Mouse (Mus musculus): Measurements from ENCODE around the gene Tmem176b. TPM values are rescaled to one million over a fixed set of nuclear protein-coding genes. Genes with fewer than 3 reads are reported as not detected.
"Not testable (repeated sequence)": the region's sequence is repeated elsewhere in the genome, so short reads cannot be mapped to it uniquely, and the experiment has no call there.

The Tmem176b gene
- 10 to 100 TPM; 72.1 to 81.8 TPM for total RNA-seq (2021)

- DNase-seq, result peak; percentile 97
- intact Hi-C loops (cut with DNase I), result loop anchor here (2.0 kb wide), 1 partner anchor 18 kb away; no protein-coding TSS in a partner anchor
These were observed at the start of gene Tmem176b for GRCm38 (mm10) chr6:48840973-48841625. TSS of gene Tmem176b (minus strand) at chr6:48841496.

- intact Hi-C loops (cut with DNase I), result no loop called here
- DNase-seq, result no peak
These were observed 35.3 kb upstream of the Tmem176b start for GRCm38 (mm10) chr6:48876510-48877135.

- intact Hi-C loops (cut with DNase I), result no loop called here
- DNase-seq, result no peak
These were observed 34.2 kb upstream of the Tmem176b start for GRCm38 (mm10) chr6:48875515-48875914.

- intact Hi-C loops (cut with DNase I), result no loop called here
- DNase-seq, result no peak
These were observed 33.3 kb upstream of the Tmem176b start for GRCm38 (mm10) chr6:48874576-48874975.

GRCm38 (mm10) chr6:48872596-48872995 is 31.3 kb upstream of the Tmem176b start, which contains the start of gene Aoc1:
TSS of gene Aoc1 (plus strand) at chr6:48872896.
- intact Hi-C loops (cut with DNase I), result no loop called here
- no peak for DNase-seq

- intact Hi-C loops (cut with DNase I), result no loop called here
- DNase-seq, result no peak
These were observed 28.5 kb upstream of the Tmem176b start for GRCm38 (mm10) chr6:48869774-48870173.

GRCm38 (mm10) chr6:48867158-48867557 is 25.9 kb upstream of the Tmem176b start:
- intact Hi-C loops (cut with DNase I), result no loop called here
- no peak for DNase-seq

GRCm38 (mm10) chr6:48866355-48866950 is 25.2 kb upstream of the Tmem176b start:
- DNase-seq; intact Hi-C loops (cut with DNase I): not testable (repeated sequence)

GRCm38 (mm10) chr6:48865152-48865745 is 24.0 kb upstream of the Tmem176b start:
- intact Hi-C loops (cut with DNase I), result no loop called here
- DNase-seq, result no peak

GRCm38 (mm10) chr6:48864723-48865122 is 23.4 kb upstream of the Tmem176b start:
- intact Hi-C loops (cut with DNase I), result no loop called here

GRCm38 (mm10) chr6:48864181-48864580 is 22.9 kb upstream of the Tmem176b start:
- intact Hi-C loops (cut with DNase I), result no loop called here
- no peak for DNase-seq

More at GRCm38 (mm10) chr6:48864723-48865122, 23.4 kb upstream of the Tmem176b start:
- no peak for DNase-seq

GRCm38 (mm10) chr6:48863488-48863887 is 22.2 kb upstream of the Tmem176b start:
- no peak for DNase-seq
- intact Hi-C loops (cut with DNase I), result no loop called here

GRCm38 (mm10) chr6:48862816-48863215 is 21.5 kb upstream of the Tmem176b start:
- intact Hi-C loops (cut with DNase I), result no loop called here
- no peak for DNase-seq

GRCm38 (mm10) chr6:48861616-48862280 is 20.5 kb upstream of the Tmem176b start:
- no peak for DNase-seq
- intact Hi-C loops (cut with DNase I), result no loop called here

GRCm38 (mm10) chr6:48860851-48861250 is 19.6 kb upstream of the Tmem176b start:
- intact Hi-C loops (cut with DNase I), result loop anchor here (1.0 kb wide), 1 partner anchor 94 kb away; no protein-coding TSS in a partner anchor
- no peak for DNase-seq

- DNase-seq, result peak; percentile 41 to 68
- intact Hi-C loops (cut with DNase I), result loop anchor here (1.0 kb wide), 1 partner anchor 95 kb away; no protein-coding TSS in a partner anchor
These were observed 19.0 kb upstream of the Tmem176b start for GRCm38 (mm10) chr6:48860130-48860815.

GRCm38 (mm10) chr6:48857613-48858302 is 16.5 kb upstream of the Tmem176b start:
- intact Hi-C loops (cut with DNase I), result loop anchor here (1.0 to 5.0 kb wide), 3 partner anchors 17 to 210 kb away; partner anchors contain the start of genes Gimap8, Tmem176a and Tmem176b

GRCm38 (mm10) chr6:48854155-48854554 is 12.9 kb upstream of the Tmem176b start:
- no peak for DNase-seq
- intact Hi-C loops (cut with DNase I), result no loop called here

More at GRCm38 (mm10) chr6:48857613-48858302, 16.5 kb upstream of the Tmem176b start:
- DNase-seq, result no peak

- intact Hi-C loops (cut with DNase I), result no loop called here
- peak; percentile 60 to 69 for DNase-seq
These were observed 10.7 kb upstream of the Tmem176b start for GRCm38 (mm10) chr6:48851820-48852491.
